Mouse (Mus musculus) intestine, embryonic 14.5 days (tissue): ENCODE results near the gene Eipr1. TPM values are rescaled to one million over a fixed set of nuclear protein-coding genes. Genes with fewer than 3 reads are reported as not detected.

Source experiments
- ATAC-seq: fragments of 200-750 bp; cut with Nextera tagmentation; replicated peaks from 2 replicates; pipeline ENCODE4 v1.8.0; 2017; ENCODE audit warnings: low read depth, moderate number of reproducible peaks, moderate TSS enrichment, moderate library complexity; ENCODE audit not compliant: low FRiP score, low TSS enrichment
- DNase-seq: peaks from one replicate; pipeline ENCODE4 v3.0.0-alpha.2; 2018; ENCODE audit warnings: low spot score
- H3K27ac ChIP-seq: fragments of 300-500 bp; sonication (generic); 2 replicates; pipeline ENCODE4 v1.5.1; 2014; ENCODE audit warnings: low read depth, mild to moderate bottlenecking, control low read depth
- H3K27me3 ChIP-seq: fragments of 300-500 bp; sonication (generic); replicated peaks from 2 replicates; pipeline ENCODE4 v1.6.1; 2014; ENCODE audit warnings: low read length, control low read depth; ENCODE audit not compliant: control insufficient read depth, insufficient read depth
- H3K36me3 ChIP-seq: fragments of 300-500 bp; sonication (generic); 2 replicates; pipeline ENCODE4 v1.6.1; 2014; ENCODE audit warnings: low read length, control low read depth; ENCODE audit not compliant: control insufficient read depth, insufficient read depth
- H3K4me1 ChIP-seq: fragments of 300-500 bp; sonication (generic); replicated peaks from 2 replicates; pipeline ENCODE4 v1.6.1; 2014; ENCODE audit warnings: low read length, control low read depth, mixed read lengths; ENCODE audit not compliant: control insufficient read depth, insufficient read depth
- H3K4me2 ChIP-seq: fragments of 300-500 bp; sonication (generic); 2 replicates; pipeline ENCODE4 v1.6.1; 2014; ENCODE audit warnings: low read length
- H3K4me3 ChIP-seq: fragments of 300-500 bp; sonication (generic); 2 replicates; pipeline ENCODE4 v1.5.1; 2014; ENCODE audit warnings: low read depth, low read length, control low read depth, mixed read lengths
- H3K9ac ChIP-seq: fragments of 300-500 bp; sonication (generic); 2 replicates; pipeline ENCODE4 v1.6.1; 2014; ENCODE audit warnings: mild to moderate bottlenecking, low read length
- H3K9me3 ChIP-seq: fragments of 300-500 bp; sonication (generic); 2 replicates; pipeline ENCODE4 v1.6.1; 2016; ENCODE audit warnings: low read length, control low read depth; ENCODE audit not compliant: control insufficient read depth
- WGBS: fragments of 180-500 bp; shearing (Covaris S2); extraction: QIAGEN DNeasy Blood & Tissue Kit; methylation state at CpG from one replicate; pipeline ENCODE4 v1.1.7; 2014; 5-methylcytosine and 5-hydroxymethylcytosine counted together
- polyA plus RNA-seq: library from polyadenylated mRNA; unstranded; fragments of >200 nt; fragmentation: Nextera tagmentation; extraction: Ambion mirVana; gene quantifications from 2 replicates; pipeline ENCODE4 v1.2.1, GENCODE M21; 2014

The Eipr1 gene
- polyA plus RNA-seq, 1 experiment from 2014 or later = 31.0 TPM

- H3K4me1 ChIP-seq = 0 out of 2 replicates have a peak, but pooled peaks cover 3% of the 10 kb centered on the region
- no peak overlapping the region for H3K27ac ChIP-seq
- H3K9ac ChIP-seq = no peak overlapping the region
- no peak for DNase-seq
- no peak overlapping the region for H3K4me3 ChIP-seq
- no peaks in the 10 kb centered on the region for H3K36me3 ChIP-seq
- ATAC-seq = no peak
- no peak overlapping the region for H3K4me2 ChIP-seq
- H3K9me3 ChIP-seq = no peaks in the 10 kb centered on the region
- 68% methylated on average over 7 of the region's 7 CpGs for WGBS
- no peaks in the 10 kb centered on the region for H3K27me3 ChIP-seq
These were observed 87.4 kb downstream of the Eipr1 start for GRCm38 (mm10) chr12:28838971-28839370.

- no peaks in the 10 kb centered on the region for H3K36me3 ChIP-seq
- no peaks in the 10 kb centered on the region for H3K9me3 ChIP-seq
- no peak overlapping the region for H3K4me3 ChIP-seq
- DNase-seq (no peak), ATAC-seq (no peak)
- no peak overlapping the region for H3K4me2 ChIP-seq
- 0 out of 2 replicates have a peak, but pooled peaks cover 3% of the 10 kb centered on the region for H3K4me1 ChIP-seq
- no peaks in the 10 kb centered on the region for H3K27me3 ChIP-seq
- H3K9ac ChIP-seq = no peak overlapping the region
- WGBS = 80% methylated on average over 5 of the region's 5 CpGs
- H3K27ac ChIP-seq = no peak overlapping the region
These were observed 89.6 kb downstream of the Eipr1 start for GRCm38 (mm10) chr12:28841179-28841698.

DNA sequence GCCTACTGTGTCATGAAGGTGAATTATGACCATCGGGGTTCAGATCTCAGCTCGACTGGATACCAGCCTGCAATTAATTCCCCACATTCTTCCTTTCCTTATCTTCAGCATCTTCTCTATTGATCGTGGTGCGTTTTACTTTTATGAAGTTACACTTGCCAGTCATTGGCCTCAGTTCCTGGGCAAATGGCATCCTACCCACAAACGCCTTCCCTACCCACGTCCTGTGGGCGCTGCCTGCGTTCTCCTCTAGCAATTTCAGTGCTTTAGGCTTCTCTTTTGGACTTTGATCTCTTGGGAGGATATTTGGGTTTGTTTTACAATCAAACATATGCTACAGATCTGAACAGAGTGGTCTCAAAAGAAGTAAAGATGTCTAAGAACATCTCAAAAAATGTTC, 94.2 kb downstream of the Eipr1 start:
- no peak for ATAC-seq
- Histone ChIP-seq H3K27ac (no peak overlapping the region), H3K4me2 (no peak overlapping the region), H3K36me3 (no peaks in the 10 kb centered on the region), H3K9me3 (no peaks in the 10 kb centered on the region), H3K9ac (no peak overlapping the region), H3K4me1 (no peaks in the 10 kb centered on the region), H3K27me3 (no peaks in the 10 kb centered on the region), H3K4me3 (no peak overlapping the region)
- 74% methylated on average over 8 of the region's 8 CpGs for WGBS
- DNase-seq = no peak

GRCm38 (mm10) chr12:28847401-28847800, 95.8 kb downstream of the Eipr1 start:
- DNase-seq (no peak), ATAC-seq (no peak)
- H3K4me3 ChIP-seq = no peak overlapping the region
- WGBS = 79% methylated on average over 6 of the region's 6 CpGs
- no peaks in the 10 kb centered on the region for H3K27me3 ChIP-seq
- H3K9ac ChIP-seq = no peak overlapping the region
- H3K27ac ChIP-seq = no peak overlapping the region
- H3K36me3 ChIP-seq = no peaks in the 10 kb centered on the region
- H3K4me2 ChIP-seq = no peak overlapping the region
- H3K4me1 ChIP-seq = no peaks in the 10 kb centered on the region
- no peaks in the 10 kb centered on the region for H3K9me3 ChIP-seq

GRCm38 (mm10) chr12:28848726-28849612, 97.4 kb downstream of the Eipr1 start:
- no peak for DNase-seq

GRCm38 (mm10) chr12:28859495-28860263, 108.1 kb downstream of the Eipr1 start:
- no peak for DNase-seq
- H3K27ac ChIP-seq = no peak overlapping the region
- H3K27me3 ChIP-seq = no peaks in the 10 kb centered on the region
- no peaks in the 10 kb centered on the region for H3K9me3 ChIP-seq
- H3K4me2 ChIP-seq = no peak overlapping the region
- WGBS = 69% methylated on average over 11 of the region's 11 CpGs
- no peak overlapping the region for H3K4me3 ChIP-seq
- H3K9ac ChIP-seq = no peak overlapping the region
- H3K36me3 ChIP-seq = 0 out of 2 replicates have a peak, but pooled peaks cover 1% of the 10 kb centered on the region
- H3K4me1 ChIP-seq = 0 out of 2 replicates have a peak, but pooled peaks cover 9% of the 10 kb centered on the region
- ATAC-seq = no peak

More at GRCm38 (mm10) chr12:28848726-28849612, 97.4 kb downstream of the Eipr1 start:
- ATAC-seq = no peak
- Histone ChIP-seq H3K4me3 (no peak overlapping the region), H3K27me3 (no peaks in the 10 kb centered on the region), H3K4me2 (no peak overlapping the region), H3K36me3 (no peaks in the 10 kb centered on the region), H3K4me1 (no peaks in the 10 kb centered on the region), H3K9ac (no peak overlapping the region), H3K9me3 (no peaks in the 10 kb centered on the region), H3K27ac (no peak overlapping the region)
- 73% methylated on average over 18 of the region's 18 CpGs for WGBS

DNA sequence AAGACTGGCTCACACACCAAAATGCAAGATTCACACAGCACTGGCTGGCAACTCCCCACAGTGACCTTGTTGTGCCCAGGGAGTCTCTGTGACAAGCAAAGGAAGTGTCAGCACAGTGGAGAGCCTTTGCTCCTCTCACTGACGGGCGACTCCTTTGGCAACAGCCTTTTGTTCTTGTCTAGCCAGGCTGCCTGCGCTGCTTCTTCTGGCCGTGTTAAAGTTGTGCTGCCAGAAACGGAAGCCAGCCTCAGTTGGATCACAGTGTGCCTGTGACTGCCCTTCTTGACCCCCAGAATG, 108.6 kb downstream of the Eipr1 start:
- Histone ChIP-seq H3K4me3 (no peak overlapping the region), H3K27me3 (no peaks in the 10 kb centered on the region), H3K9ac (no peak overlapping the region), H3K4me1 (0 out of 2 replicates have a peak, but pooled peaks cover 9% of the 10 kb centered on the region), H3K27ac (no peak overlapping the region), H3K4me2 (no peak overlapping the region), H3K36me3 (0 out of 2 replicates have a peak, but pooled peaks cover 6% of the 10 kb centered on the region), H3K9me3 (no peaks in the 10 kb centered on the region)
- DNase-seq (no peak), ATAC-seq (no peak)
- 59% methylated on average over 5 of the region's 5 CpGs for WGBS

DNA sequence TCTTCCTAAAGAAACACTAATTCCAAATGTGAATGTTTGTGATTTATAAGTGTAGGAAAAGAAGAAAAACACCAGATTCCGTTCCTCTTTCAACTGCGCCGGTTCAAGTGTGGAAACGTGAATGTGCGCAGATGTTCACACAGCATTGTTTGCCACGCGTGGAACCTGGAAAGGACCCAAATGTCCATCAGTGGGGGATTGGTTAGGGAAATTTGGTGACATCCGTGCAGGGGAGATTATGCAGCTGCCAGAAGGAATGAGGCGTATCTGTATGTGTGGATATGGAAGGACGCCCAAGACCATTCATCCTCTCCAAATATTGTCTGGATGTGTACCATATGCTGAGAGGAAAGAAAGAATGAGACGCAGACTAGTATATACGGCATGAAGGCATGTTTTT, 111.7 kb downstream of the Eipr1 start:
- H3K9me3 ChIP-seq = no peaks in the 10 kb centered on the region
- peak; percentile 62; the same call in 1 of the 2 replicates for ATAC-seq
- peak; percentile 56 for DNase-seq
- H3K27ac ChIP-seq = peak overlapping the region; percentile 17; the same call in 1 of the 2 replicates
- 0 out of 2 replicates have a peak, but pooled peaks cover 6% of the 10 kb centered on the region for H3K36me3 ChIP-seq
- no peak overlapping the region for H3K4me3 ChIP-seq
- H3K4me1 ChIP-seq = peaks cover 9% of the 10 kb centered on the region; the same call in 1 of the 2 replicates
- WGBS = 53% methylated on average over 12 of the region's 12 CpGs
- no peak overlapping the region for H3K9ac ChIP-seq
- no peak overlapping the region for H3K4me2 ChIP-seq
- no peaks in the 10 kb centered on the region for H3K27me3 ChIP-seq
